Mouse (Mus musculus): ENCODE measurements around the gene Dnah8. TPM values are rescaled to one million over a fixed set of nuclear protein-coding genes. Genes with fewer than 3 reads are reported as not detected.

Gene Dnah8
- polyA plus RNA-seq, 1 experiment from 2014 or later = 0.35 TPM

DNA sequence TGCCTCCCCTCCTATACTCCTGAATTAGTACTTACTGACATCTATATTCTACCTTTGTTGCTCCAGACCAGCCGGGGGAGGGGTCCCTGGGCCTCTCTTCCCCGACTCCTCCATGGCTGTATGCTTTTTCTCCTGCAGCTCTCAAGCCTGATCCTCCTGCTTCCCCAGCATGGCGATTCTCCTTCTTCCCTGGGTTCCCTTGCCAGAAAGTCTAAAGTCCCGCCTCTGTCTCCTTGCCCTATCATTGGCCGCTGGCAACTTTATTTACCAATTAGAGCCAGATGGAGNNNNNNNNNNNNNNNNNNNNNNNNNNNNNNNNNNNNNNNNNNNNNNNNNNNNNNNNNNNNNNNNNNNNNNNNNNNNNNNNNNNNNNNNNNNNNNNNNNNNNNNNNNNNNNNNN, 40.7 kb downstream of the Dnah8 start:
- Histone ChIP-seq H3K36me3 (ENCODE audit: control insufficient read depth, insufficient read depth) (no peaks in the 10 kb centered on the region), H3K27ac (ENCODE audit: low read depth, low read length) (no peak overlapping the region), H3K9ac (ENCODE audit: low read depth, low read length) (no peak overlapping the region), H3K27me3 (replicated peaks; ENCODE audit: control insufficient read depth, insufficient read depth, low read length) (no peaks in the 10 kb centered on the region), H3K4me1 (replicated peaks; ENCODE audit: control insufficient read depth, insufficient read depth, low read length) (no peaks in the 10 kb centered on the region), H3K4me3 (ENCODE audit: low read depth, low read length) (no peak overlapping the region), H3K4me2 (replicated peaks; ENCODE audit: low read depth) (no peak overlapping the region), H3K9me3 (ENCODE audit: control insufficient read depth) (0 out of 2 replicates have a peak, but pooled peaks cover 5% of the 10 kb centered on the region)
- TF ChIP-seq CTCF (IDR thresholded peaks at IDR 0.05; ENCODE audit: low read depth) = no peak
- ATAC-seq = no peak
- 81% methylated on average over 5 of the region's 5 CpGs for WGBS

DNA sequence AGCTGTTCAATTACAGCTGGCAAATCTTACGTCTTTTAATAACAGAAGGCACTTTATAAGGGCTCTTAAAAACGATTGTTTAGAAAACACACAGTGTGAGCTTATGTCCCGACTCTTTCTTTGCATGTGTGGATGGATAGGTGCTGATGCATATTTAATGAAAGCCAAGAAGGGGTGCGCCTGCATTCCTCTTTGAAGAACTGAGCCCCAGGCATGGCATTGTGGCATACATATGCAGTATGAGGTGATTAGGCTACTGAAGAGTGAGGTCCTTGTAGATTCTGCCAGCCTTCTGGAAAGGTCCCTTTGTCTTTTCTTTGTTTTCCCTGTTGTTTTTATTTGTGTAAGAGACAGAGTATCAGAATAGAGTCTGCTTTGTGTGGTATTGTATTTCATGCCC, 48.4 kb downstream of the Dnah8 start:
- WGBS = 83% methylated on average over 4 of the region's 4 CpGs
- Histone ChIP-seq H3K27ac (ENCODE audit: low read depth, low read length) (no peak overlapping the region), H3K27me3 (replicated peaks; ENCODE audit: control insufficient read depth, insufficient read depth, low read length) (no peaks in the 10 kb centered on the region), H3K9ac (ENCODE audit: low read depth, low read length) (no peak overlapping the region), H3K4me2 (replicated peaks; ENCODE audit: low read depth) (no peak overlapping the region), H3K4me3 (ENCODE audit: low read depth, low read length) (no peak overlapping the region), H3K4me1 (replicated peaks; ENCODE audit: control insufficient read depth, insufficient read depth, low read length) (no peaks in the 10 kb centered on the region), H3K9me3 (ENCODE audit: control insufficient read depth) (no peaks in the 10 kb centered on the region), H3K36me3 (ENCODE audit: control insufficient read depth, insufficient read depth) (no peaks in the 10 kb centered on the region)
- TF ChIP-seq CTCF (IDR thresholded peaks at IDR 0.05; ENCODE audit: low read depth) = no peak
- no peak for ATAC-seq

DNA sequence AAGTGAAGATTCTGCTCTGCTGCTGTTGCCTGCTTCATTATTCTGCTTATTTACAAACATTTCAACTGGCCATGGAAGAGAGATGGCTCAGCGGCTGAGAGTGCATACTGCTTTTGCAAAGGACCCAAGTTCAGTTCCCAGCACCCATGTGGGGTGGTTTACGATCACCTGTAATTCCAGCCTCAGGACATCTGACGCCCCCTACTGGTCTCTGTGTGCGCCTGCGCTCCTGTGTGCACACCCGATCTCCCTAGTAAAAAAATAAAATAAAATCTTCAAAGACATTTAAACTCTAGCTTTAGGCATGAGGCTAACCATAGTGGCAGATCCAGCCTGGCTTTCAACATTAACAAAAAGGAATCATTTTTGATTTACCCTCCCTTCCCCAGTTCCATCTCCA, 48.9 kb downstream of the Dnah8 start:
- ATAC-seq = no peak
- no peaks in the 10 kb centered on the region for H3K27me3 ChIP-seq (replicated peaks; ENCODE audit: control insufficient read depth, insufficient read depth, low read length)
- 90% methylated on average over 6 of the region's 6 CpGs for WGBS
- no peak overlapping the region for H3K4me2 ChIP-seq (replicated peaks; ENCODE audit: low read depth)
- no peak overlapping the region for H3K9ac ChIP-seq (ENCODE audit: low read depth, low read length)
- TF ChIP-seq CTCF (IDR thresholded peaks at IDR 0.05; ENCODE audit: low read depth) = no peak
- no peaks in the 10 kb centered on the region for H3K9me3 ChIP-seq (ENCODE audit: control insufficient read depth)
- no peak overlapping the region for H3K27ac ChIP-seq (ENCODE audit: low read depth, low read length)
- no peak overlapping the region for H3K4me3 ChIP-seq (ENCODE audit: low read depth, low read length)
- H3K4me1 ChIP-seq (replicated peaks; ENCODE audit: control insufficient read depth, insufficient read depth, low read length) = no peaks in the 10 kb centered on the region
- no peaks in the 10 kb centered on the region for H3K36me3 ChIP-seq (ENCODE audit: control insufficient read depth, insufficient read depth)

DNA sequence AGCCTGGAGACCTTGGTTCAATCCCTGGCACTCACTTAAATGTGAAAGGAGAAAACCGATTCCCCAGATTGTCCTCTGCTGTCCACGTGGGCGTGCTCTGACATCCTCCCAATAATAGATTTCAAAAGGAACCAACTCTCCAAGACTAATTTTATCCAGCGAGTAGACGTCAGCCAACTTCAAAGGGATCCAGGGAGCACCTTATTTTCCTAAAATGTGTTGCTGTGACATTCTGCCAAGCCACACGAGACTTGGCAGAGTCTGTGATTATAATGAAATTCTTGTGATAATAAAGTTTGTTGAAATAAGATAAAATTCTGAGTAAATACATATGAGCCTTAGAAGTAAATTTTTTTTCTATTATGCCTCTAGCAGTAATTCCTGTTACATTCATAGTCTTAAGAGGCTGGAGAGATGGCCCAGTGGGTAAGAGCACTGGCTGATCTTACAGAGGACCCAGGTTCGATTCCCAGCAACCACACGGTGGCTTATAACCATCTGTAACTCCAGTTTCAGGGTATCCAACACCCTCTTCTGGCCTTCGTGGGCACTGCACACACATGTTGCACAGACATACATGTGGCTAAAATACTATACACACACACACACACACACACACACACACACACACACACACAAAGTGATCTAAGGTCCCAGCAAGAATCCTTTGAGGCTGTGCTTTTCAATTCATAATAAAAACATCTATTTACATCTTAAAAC, 51.0 kb downstream of the Dnah8 start:
- Histone ChIP-seq H3K4me2 (replicated peaks; ENCODE audit: low read depth) (no peak overlapping the region), H3K4me1 (replicated peaks; ENCODE audit: control insufficient read depth, insufficient read depth, low read length) (no peaks in the 10 kb centered on the region), H3K27me3 (replicated peaks; ENCODE audit: control insufficient read depth, insufficient read depth, low read length) (no peaks in the 10 kb centered on the region), H3K9me3 (ENCODE audit: control insufficient read depth) (no peaks in the 10 kb centered on the region), H3K27ac (ENCODE audit: low read depth, low read length) (no peak overlapping the region), H3K9ac (ENCODE audit: low read depth, low read length) (no peak overlapping the region), H3K36me3 (ENCODE audit: control insufficient read depth, insufficient read depth) (no peaks in the 10 kb centered on the region), H3K4me3 (ENCODE audit: low read depth, low read length) (no peak overlapping the region)
- WGBS = 87% methylated on average over 9 of the region's 9 CpGs
- ATAC-seq = no peak
- TF ChIP-seq CTCF (IDR thresholded peaks at IDR 0.05; ENCODE audit: low read depth) = no peak

DNA sequence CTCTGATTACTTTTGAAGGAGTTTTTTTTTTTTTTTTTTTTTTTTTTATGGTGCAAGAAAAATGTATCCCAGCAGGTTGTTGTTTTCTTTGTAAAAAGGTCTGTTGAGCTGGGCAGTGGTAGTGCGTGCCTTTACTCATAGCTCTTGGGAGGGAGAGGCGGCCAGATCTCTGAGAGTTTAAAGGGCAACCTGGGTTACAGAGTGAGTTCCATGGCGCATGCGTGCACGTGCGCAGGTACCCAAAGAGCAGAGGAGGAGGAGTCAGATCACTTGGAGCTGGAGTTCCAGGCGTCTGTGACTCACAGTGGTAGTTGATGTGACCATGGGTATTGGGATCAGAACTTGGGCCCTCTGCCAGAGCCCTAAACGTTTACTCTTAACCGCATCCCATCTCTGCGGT, 54.4 kb downstream of the Dnah8 start:
- TF ChIP-seq CTCF (IDR thresholded peaks at IDR 0.05; ENCODE audit: low read depth) = no peak
- WGBS = 90% methylated on average over 10 of the region's 10 CpGs
- Histone ChIP-seq H3K4me1 (replicated peaks; ENCODE audit: control insufficient read depth, insufficient read depth, low read length) (no peaks in the 10 kb centered on the region), H3K9ac (ENCODE audit: low read depth, low read length) (no peak overlapping the region), H3K9me3 (ENCODE audit: control insufficient read depth) (no peaks in the 10 kb centered on the region), H3K27ac (ENCODE audit: low read depth, low read length) (no peak overlapping the region), H3K4me2 (replicated peaks; ENCODE audit: low read depth) (no peak overlapping the region), H3K27me3 (replicated peaks; ENCODE audit: control insufficient read depth, insufficient read depth, low read length) (no peaks in the 10 kb centered on the region), H3K4me3 (ENCODE audit: low read depth, low read length) (no peak overlapping the region), H3K36me3 (ENCODE audit: control insufficient read depth, insufficient read depth) (no peaks in the 10 kb centered on the region)
- ATAC-seq = no peak

DNA sequence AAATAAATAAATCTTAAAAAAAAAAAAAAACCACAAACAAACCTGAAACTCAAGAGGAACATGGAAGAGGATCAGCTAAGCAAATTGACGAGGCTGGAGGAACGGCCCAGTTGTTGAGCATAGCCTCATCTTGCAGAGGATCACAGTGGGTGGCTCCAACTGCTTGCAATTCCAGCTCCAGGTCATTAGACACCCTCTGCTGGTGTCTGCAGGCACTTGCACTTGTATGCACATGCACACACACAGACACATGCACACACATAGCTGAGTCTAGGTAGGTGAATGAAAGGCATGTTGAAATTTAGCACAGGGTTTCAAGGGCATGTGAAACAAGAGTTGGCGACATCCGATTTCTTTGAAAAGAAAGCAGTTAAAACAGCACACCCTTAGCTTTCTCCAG, 55.5 kb downstream of the Dnah8 start:
- Histone ChIP-seq H3K9me3 (ENCODE audit: control insufficient read depth) (no peaks in the 10 kb centered on the region), H3K4me1 (replicated peaks; ENCODE audit: control insufficient read depth, insufficient read depth, low read length) (no peaks in the 10 kb centered on the region), H3K4me2 (replicated peaks; ENCODE audit: low read depth) (no peak overlapping the region), H3K27ac (ENCODE audit: low read depth, low read length) (no peak overlapping the region), H3K27me3 (replicated peaks; ENCODE audit: control insufficient read depth, insufficient read depth, low read length) (no peaks in the 10 kb centered on the region), H3K4me3 (ENCODE audit: low read depth, low read length) (no peak overlapping the region), H3K36me3 (ENCODE audit: control insufficient read depth, insufficient read depth) (no peaks in the 10 kb centered on the region), H3K9ac (ENCODE audit: low read depth, low read length) (no peak overlapping the region)
- 95% methylated on average over 4 of the region's 4 CpGs for whole genome bisulfite sequencing
- no peak for ATAC-seq
- no peak for TF ChIP-seq CTCF (IDR thresholded peaks at IDR 0.05; ENCODE audit: low read depth)
